Mouse (Mus musculus) erythroblast, embryonic 14.5 days (primary cell): ENCODE measurements around the gene Ren1. TPM values are rescaled to one million over a fixed set of nuclear protein-coding genes. Genes with fewer than 3 reads are reported as not detected.
"Not testable (repeated sequence)": the region's sequence is repeated elsewhere in the genome, so short reads cannot be mapped to it uniquely, and the experiment has no call there.

Experiments
- H3K27me3 ChIP-seq: 2 replicates; pipeline ENCODE4 v1.6.1; 2012; ENCODE audit warnings: inconsistent platforms; ENCODE audit not compliant: control insufficient read depth
- H3K36me3 ChIP-seq: 2 replicates; pipeline ENCODE4 v1.6.1; 2012; ENCODE audit warnings: mild to moderate bottlenecking, inconsistent platforms; ENCODE audit not compliant: control insufficient read depth
- H3K4me1 ChIP-seq: 2 replicates; pipeline ENCODE4 v1.6.1; 2012; ENCODE audit warnings: inconsistent platforms; ENCODE audit not compliant: control insufficient read depth
- H3K4me3 ChIP-seq: replicated peaks from 2 replicates; pipeline ENCODE3; 2012; ENCODE audit warnings: moderate library complexity, mild to moderate bottlenecking, inconsistent platforms
- H3K9me3 ChIP-seq: 2 replicates; pipeline ENCODE4 v1.6.1; 2012; ENCODE audit warnings: low read length, inconsistent platforms, mixed read lengths; ENCODE audit not compliant: control insufficient read depth
- GATA1 ChIP-seq: IDR thresholded peaks from 2 replicates; pipeline ENCODE4 v1.6.1; 2012; ENCODE audit warnings: low read length, inconsistent platforms, mixed read lengths
- TAL1 ChIP-seq: IDR thresholded peaks from 3 replicates; pipeline ENCODE4 v1.6.1; 2012; ENCODE audit warnings: low read length, inconsistent platforms, mixed read lengths
- polyA plus RNA-seq: library from polyadenylated mRNA; stranded (reverse); fragments of >175 nt; gene quantifications from 2 replicates; pipeline ENCODE4 v1.2.3, GENCODE M21; 2012

The Ren1 gene
- polyA plus RNA-seq, 1 experiment = not detected

- Histone ChIP-seq H3K27me3 (peaks cover 27% of the 10 kb centered on the region), H3K4me3 (no peak overlapping the region), H3K4me1 (no peaks in the 10 kb centered on the region), H3K36me3 (no peaks in the 10 kb centered on the region), H3K9me3 (no peaks in the 10 kb centered on the region)
- TF ChIP-seq TAL1 = no peak
- no peak for TF ChIP-seq GATA1
These were observed 19.2 kb upstream of the Ren1 start for GRCm38 (mm10) chr1:133331142-133331541.

GRCm38 (mm10) chr1:133332656-133333430 is 17.5 kb upstream of the Ren1 start:
- Histone ChIP-seq H3K27me3 (peaks cover 27% of the 10 kb centered on the region), H3K9me3 (no peaks in the 10 kb centered on the region), H3K4me1 (no peaks in the 10 kb centered on the region), H3K4me3 (no peak overlapping the region), H3K36me3 (no peaks in the 10 kb centered on the region)
- no peak for TF ChIP-seq GATA1
- no peak for TF ChIP-seq TAL1

GRCm38 (mm10) chr1:133333937-133334336 is 16.4 kb upstream of the Ren1 start:
- Histone ChIP-seq H3K9me3 (no peaks in the 10 kb centered on the region), H3K27me3 (peaks cover 18% of the 10 kb centered on the region), H3K4me1 (no peaks in the 10 kb centered on the region), H3K36me3 (no peaks in the 10 kb centered on the region), H3K4me3 (no peak overlapping the region)
- TF ChIP-seq TAL1 (no peak), GATA1 (no peak)

GRCm38 (mm10) chr1:133340403-133340802 is 9.9 kb upstream of the Ren1 start:
- H3K36me3 ChIP-seq, H3K27me3 ChIP-seq: not testable (repeated sequence)

GRCm38 (mm10) chr1:133344357-133344756 is 6.0 kb upstream of the Ren1 start:
- Histone ChIP-seq H3K36me3 (no peaks in the 10 kb centered on the region), H3K4me1 (no peaks in the 10 kb centered on the region), H3K9me3 (0 out of 2 replicates have a peak, but pooled peaks cover 2% of the 10 kb centered on the region), H3K27me3 (no peaks in the 10 kb centered on the region), H3K4me3 (no peak overlapping the region)
- TF ChIP-seq GATA1 = no peak
- no peak for TF ChIP-seq TAL1

More at GRCm38 (mm10) chr1:133340403-133340802, 9.9 kb upstream of the Ren1 start:
- not testable (repeated sequence) for H3K9me3 ChIP-seq, H3K4me3 ChIP-seq, H3K4me1 ChIP-seq

- 0 out of 2 replicates have a peak, but pooled peaks cover 2% of the 10 kb centered on the region for H3K9me3 ChIP-seq
- no peak overlapping the region for H3K4me3 ChIP-seq
- no peaks in the 10 kb centered on the region for H3K4me1 ChIP-seq
- H3K27me3 ChIP-seq = no peaks in the 10 kb centered on the region; the same call in 1 of the 2 replicates
- no peaks in the 10 kb centered on the region for H3K36me3 ChIP-seq
- TF ChIP-seq GATA1 (no peak), TAL1 (no peak)
These were observed 3.8 kb upstream of the Ren1 start for GRCm38 (mm10) chr1:133346531-133346930.

- Histone ChIP-seq H3K4me1 (no peaks in the 10 kb centered on the region), H3K27me3 (peaks cover 4% of the 10 kb centered on the region), H3K9me3 (0 out of 2 replicates have a peak, but pooled peaks cover 2% of the 10 kb centered on the region), H3K4me3 (no peak overlapping the region), H3K36me3 (no peaks in the 10 kb centered on the region)
- TF ChIP-seq TAL1 = no peak
- TF ChIP-seq GATA1 = no peak
These were observed 3.1 kb upstream of the Ren1 start for GRCm38 (mm10) chr1:133347226-133347625.

GRCm38 (mm10) chr1:133347693-133348520 is 2.4 kb upstream of the Ren1 start:
- Histone ChIP-seq H3K4me1 (no peaks in the 10 kb centered on the region), H3K4me3 (no peak overlapping the region), H3K36me3 (no peaks in the 10 kb centered on the region), H3K27me3 (peaks cover 5% of the 10 kb centered on the region), H3K9me3 (no peaks in the 10 kb centered on the region)
- TF ChIP-seq GATA1 = no peak
- TF ChIP-seq TAL1 = no peak

- Histone ChIP-seq H3K27me3 (peaks cover 6% of the 10 kb centered on the region), H3K9me3 (no peaks in the 10 kb centered on the region), H3K4me1 (no peaks in the 10 kb centered on the region), H3K36me3 (no peaks in the 10 kb centered on the region), H3K4me3 (no peak overlapping the region)
- TF ChIP-seq TAL1 (no peak), GATA1 (no peak)
These were observed 1.5 kb downstream of the Ren1 start for GRCm38 (mm10) chr1:133351762-133352161.
